Mouse (Mus musculus) CD8-positive naive resting alpha-beta T cell, adult 2 months (primary cell): ENCODE results near the gene Map2k6.
"Not testable (repeated sequence)": the region's sequence is repeated elsewhere in the genome, so short reads cannot be mapped to it uniquely, and the experiment has no call there.

Experiments used
- DNase-seq, 2 experiments: peaks; one replicate each; pipeline ENCODE4 v3.0.0; 2022; ENCODE audit warnings: low read depth in 2 of 2, low spot score in 2 of 2

The Map2k6 gene

GRCm38 (mm10) chr11:110398553-110399239 is at the start of gene Map2k6:
Gene Map2k6 (plus strand): TSS chr11:110399122.
- DNase-seq: peak; percentile 70 to 78

GRCm38 (mm10) chr11:110354261-110354660 is 44.7 kb upstream of the Map2k6 start:
- no peak for DNase-seq

GRCm38 (mm10) chr11:110355131-110355530 is 43.8 kb upstream of the Map2k6 start:
- DNase-seq: not testable (repeated sequence)

- DNase-seq: no peak
Observed at GRCm38 (mm10) chr11:110357756-110358551, 41.0 kb upstream of the Map2k6 start.

- DNase-seq: peak; percentile 7 to 31
Observed at GRCm38 (mm10) chr11:110365016-110365415, 33.9 kb upstream of the Map2k6 start.

- DNase-seq: no peak
Observed at GRCm38 (mm10) chr11:110366902-110367301, 32.0 kb upstream of the Map2k6 start.

- no peak for DNase-seq
Observed at GRCm38 (mm10) chr11:110367638-110368037, 31.3 kb upstream of the Map2k6 start.

- DNase-seq: no peak
Observed at GRCm38 (mm10) chr11:110369312-110370019, 29.5 kb upstream of the Map2k6 start.

GRCm38 (mm10) chr11:110371827-110372226 is 27.1 kb upstream of the Map2k6 start:
- DNase-seq: no peak

GRCm38 (mm10) chr11:110372266-110372954 is 26.5 kb upstream of the Map2k6 start:
- no peak for DNase-seq

- no peak for DNase-seq
Observed at GRCm38 (mm10) chr11:110374036-110374435, 24.9 kb upstream of the Map2k6 start.

- DNase-seq: no peak
Observed at GRCm38 (mm10) chr11:110379661-110380309, 19.1 kb upstream of the Map2k6 start.

- DNase-seq: no peak
Observed at GRCm38 (mm10) chr11:110380310-110380668, 18.6 kb upstream of the Map2k6 start.

GRCm38 (mm10) chr11:110385487-110385886 is 13.4 kb upstream of the Map2k6 start:
- no peak for DNase-seq

- no peak for DNase-seq
Observed at GRCm38 (mm10) chr11:110392763-110393162, 6.2 kb upstream of the Map2k6 start.

GRCm38 (mm10) chr11:110394788-110395452 is 4.0 kb upstream of the Map2k6 start:
- DNase-seq: no peak

- no peak for DNase-seq
Observed at GRCm38 (mm10) chr11:110396085-110396484, 2.8 kb upstream of the Map2k6 start.

- no peak for DNase-seq
Observed at GRCm38 (mm10) chr11:110399240-110400150, 573 bp downstream of the Map2k6 start.

GRCm38 (mm10) chr11:110400283-110400682 is 1.4 kb downstream of the Map2k6 start:
- no peak for DNase-seq
